Mouse (Mus musculus): ENCODE data around the gene Vmp1. TPM values are rescaled to one million over a fixed set of nuclear protein-coding genes. Genes with fewer than 3 reads are reported as not detected.

Gene Vmp1
- polyA plus RNA-seq, 1 experiment from 2014 or later, result 93.5 TPM

- H3K9me3 ChIP-seq, result no peaks in the 10 kb centered on the region
- H3K9ac ChIP-seq (replicated peaks), result no peak overlapping the region
- no peaks in the 10 kb centered on the region for H3K27me3 ChIP-seq
- ATAC-seq, result no peak
- H3K36me3 ChIP-seq, result peaks cover 29% of the 10 kb centered on the region
- H3K4me1 ChIP-seq (replicated peaks), result no peaks in the 10 kb centered on the region
- no peak overlapping the region for H3K4me2 ChIP-seq (replicated peaks)
- H3K27ac ChIP-seq, result no peak overlapping the region
- WGBS, result 94% methylated on average over 2 of the region's 2 CpGs
- no peak overlapping the region for H3K4me3 ChIP-seq (replicated peaks)
These were observed 76.9 kb downstream of the Vmp1 start for GRCm38 (mm10) chr11:86606621-86607339.

GRCm38 (mm10) chr11:86604732-86605520, 78.7 kb downstream of the Vmp1 start:
- H3K4me1 ChIP-seq (replicated peaks), result no peaks in the 10 kb centered on the region
- H3K4me2 ChIP-seq (replicated peaks), result no peak overlapping the region
- no peak overlapping the region for H3K9ac ChIP-seq (replicated peaks)
- no peak for ATAC-seq
- H3K36me3 ChIP-seq, result peaks cover 25% of the 10 kb centered on the region
- no peak overlapping the region for H3K4me3 ChIP-seq (replicated peaks)
- no peaks in the 10 kb centered on the region for H3K9me3 ChIP-seq
- no peak overlapping the region for H3K27ac ChIP-seq
- WGBS, result 93% methylated on average over 5 of the region's 5 CpGs
- no peaks in the 10 kb centered on the region for H3K27me3 ChIP-seq

- Histone ChIP-seq H3K36me3 (peaks cover 27% of the 10 kb centered on the region), H3K4me3 (replicated peaks) (no peak overlapping the region), H3K9ac (replicated peaks) (no peak overlapping the region), H3K27ac (no peak overlapping the region), H3K9me3 (no peaks in the 10 kb centered on the region), H3K4me2 (replicated peaks) (no peak overlapping the region), H3K4me1 (replicated peaks) (no peaks in the 10 kb centered on the region), H3K27me3 (no peaks in the 10 kb centered on the region)
- no peak for ATAC-seq
- WGBS, result 96% methylated on average over 3 of the region's 3 CpGs
These were observed 79.3 kb downstream of the Vmp1 start for GRCm38 (mm10) chr11:86604289-86604688.

- ATAC-seq, result no peak
- H3K36me3 ChIP-seq, result peaks cover 27% of the 10 kb centered on the region
- H3K9ac ChIP-seq (replicated peaks), result no peak overlapping the region
- no peak overlapping the region for H3K4me2 ChIP-seq (replicated peaks)
- WGBS, result 95% methylated on average over 1 of the region's 1 CpGs
- no peak overlapping the region for H3K27ac ChIP-seq
- no peaks in the 10 kb centered on the region for H3K9me3 ChIP-seq
- no peaks in the 10 kb centered on the region for H3K27me3 ChIP-seq
- H3K4me3 ChIP-seq (replicated peaks), result no peak overlapping the region
- no peaks in the 10 kb centered on the region for H3K4me1 ChIP-seq (replicated peaks)
These were observed 79.9 kb downstream of the Vmp1 start for GRCm38 (mm10) chr11:86603719-86604118.

- no peaks in the 10 kb centered on the region for H3K4me1 ChIP-seq (replicated peaks)
- ATAC-seq, result no peak
- no peak overlapping the region for H3K4me2 ChIP-seq (replicated peaks)
- H3K36me3 ChIP-seq, result peaks cover 24% of the 10 kb centered on the region
- no peaks in the 10 kb centered on the region for H3K9me3 ChIP-seq
- WGBS, result 60% methylated on average over 3 of the region's 3 CpGs
- H3K27me3 ChIP-seq, result no peaks in the 10 kb centered on the region
- no peak overlapping the region for H3K9ac ChIP-seq (replicated peaks)
- H3K27ac ChIP-seq, result no peak overlapping the region
- H3K4me3 ChIP-seq (replicated peaks), result no peak overlapping the region
These were observed 81.5 kb downstream of the Vmp1 start for GRCm38 (mm10) chr11:86602116-86602515.

GRCm38 (mm10) chr11:86600209-86600557, 83.5 kb downstream of the Vmp1 start:
- H3K27ac ChIP-seq, result no peak overlapping the region
- H3K9me3 ChIP-seq, result no peaks in the 10 kb centered on the region
- no peak for ATAC-seq
- H3K4me1 ChIP-seq (replicated peaks), result no peaks in the 10 kb centered on the region
- peaks cover 12% of the 10 kb centered on the region for H3K36me3 ChIP-seq
- WGBS, result 92% methylated on average over 7 of the region's 7 CpGs
- no peaks in the 10 kb centered on the region for H3K27me3 ChIP-seq
- no peak overlapping the region for H3K9ac ChIP-seq (replicated peaks)
- H3K4me3 ChIP-seq (replicated peaks), result no peak overlapping the region
- H3K4me2 ChIP-seq (replicated peaks), result no peak overlapping the region

- Histone ChIP-seq H3K4me3 (replicated peaks) (no peak overlapping the region), H3K4me2 (replicated peaks) (no peak overlapping the region), H3K36me3 (peaks cover 6% of the 10 kb centered on the region; the same call in 1 of the 2 replicates), H3K27me3 (no peaks in the 10 kb centered on the region), H3K4me1 (replicated peaks) (no peaks in the 10 kb centered on the region), H3K9ac (replicated peaks) (no peak overlapping the region), H3K9me3 (no peaks in the 10 kb centered on the region), H3K27ac (no peak overlapping the region)
- no peak for ATAC-seq
- 83% methylated on average over 4 of the region's 4 CpGs for WGBS
These were observed 84.0 kb downstream of the Vmp1 start for GRCm38 (mm10) chr11:86599378-86600208.

GRCm38 (mm10) chr11:86598572-86598971, 85.1 kb downstream of the Vmp1 start:
- H3K9ac ChIP-seq (replicated peaks), result no peak overlapping the region
- H3K27ac ChIP-seq, result no peak overlapping the region
- no peaks in the 10 kb centered on the region for H3K9me3 ChIP-seq
- H3K27me3 ChIP-seq, result no peaks in the 10 kb centered on the region
- peaks cover 5% of the 10 kb centered on the region for H3K4me1 ChIP-seq (replicated peaks)
- no peak overlapping the region for H3K4me2 ChIP-seq (replicated peaks)
- H3K4me3 ChIP-seq (replicated peaks), result no peak overlapping the region
- no peak for ATAC-seq
- WGBS, result 79% methylated on average over 1 of the region's 1 CpGs
- H3K36me3 ChIP-seq, result peaks cover 6% of the 10 kb centered on the region; the same call in 1 of the 2 replicates

- Histone ChIP-seq H3K9ac (replicated peaks) (no peak overlapping the region), H3K9me3 (no peaks in the 10 kb centered on the region), H3K36me3 (peaks cover 6% of the 10 kb centered on the region; the same call in 1 of the 2 replicates), H3K27ac (no peak overlapping the region), H3K4me2 (replicated peaks) (no peak overlapping the region), H3K4me1 (replicated peaks) (peaks cover 10% of the 10 kb centered on the region), H3K27me3 (no peaks in the 10 kb centered on the region), H3K4me3 (replicated peaks) (no peak overlapping the region)
- ATAC-seq, result no peak
- WGBS, result 92% methylated on average over 5 of the region's 5 CpGs
These were observed 85.5 kb downstream of the Vmp1 start for GRCm38 (mm10) chr11:86598154-86598553.

- no peak overlapping the region for H3K9ac ChIP-seq (replicated peaks)
- H3K4me3 ChIP-seq (replicated peaks), result no peak overlapping the region
- peaks cover 13% of the 10 kb centered on the region for H3K4me1 ChIP-seq (replicated peaks)
- H3K27ac ChIP-seq, result no peak overlapping the region
- H3K36me3 ChIP-seq, result peaks cover 6% of the 10 kb centered on the region; the same call in 1 of the 2 replicates
- no peak for ATAC-seq
- H3K4me2 ChIP-seq (replicated peaks), result no peak overlapping the region
- over 99% methylated on average over 3 of the region's 3 CpGs for WGBS
- H3K27me3 ChIP-seq, result no peaks in the 10 kb centered on the region
- H3K9me3 ChIP-seq, result no peaks in the 10 kb centered on the region
These were observed 86.7 kb downstream of the Vmp1 start for GRCm38 (mm10) chr11:86596976-86597375.

GRCm38 (mm10) chr11:86596187-86596960, 87.3 kb downstream of the Vmp1 start:
- ATAC-seq, result no peak
- WGBS, result 91% methylated on average over 7 of the region's 7 CpGs
- H3K27ac ChIP-seq, result no peak overlapping the region
- no peaks in the 10 kb centered on the region for H3K9me3 ChIP-seq
- H3K4me1 ChIP-seq (replicated peaks), result peaks cover 13% of the 10 kb centered on the region
- H3K4me3 ChIP-seq (replicated peaks), result no peak overlapping the region
- H3K36me3 ChIP-seq, result peaks cover 6% of the 10 kb centered on the region; the same call in 1 of the 2 replicates
- no peaks in the 10 kb centered on the region for H3K27me3 ChIP-seq
- H3K9ac ChIP-seq (replicated peaks), result no peak overlapping the region
- no peak overlapping the region for H3K4me2 ChIP-seq (replicated peaks)

Data from midbrain, embryonic 13.5 days (tissue).